Mouse (Mus musculus) bone marrow macrophage, adult 2 months (primary cell): ENCODE measurements at regions not wholly inside any gene's neighbourhood (a gene's known extent, or its start where the extent isn't known, plus 50 kb on each side); places are given as distances from the start of the nearest gene placed in this dataset.

Experiments
- CTCF ChIP-seq: IDR thresholded peaks from 2 replicates; pipeline ENCODE4 v1.5.1; 2012; ENCODE audit warnings: low read depth, mild to moderate bottlenecking, low read length, moderate library complexity
- POLR2A ChIP-seq: IDR thresholded peaks from 2 replicates; pipeline ENCODE4 v1.6.1; 2012; ENCODE audit warnings: mild to moderate bottlenecking, low read depth, low read length, borderline replicate concordance

GRCm38 (mm10) chr3:61418096-61418495 is 52.3 kb upstream of the B430305J03Rik start:
- TF ChIP-seq CTCF (no peak), POLR2A (no peak)
